ENCODE assay signal across 17 mouse cellular contexts in the genomic region with DNA sequence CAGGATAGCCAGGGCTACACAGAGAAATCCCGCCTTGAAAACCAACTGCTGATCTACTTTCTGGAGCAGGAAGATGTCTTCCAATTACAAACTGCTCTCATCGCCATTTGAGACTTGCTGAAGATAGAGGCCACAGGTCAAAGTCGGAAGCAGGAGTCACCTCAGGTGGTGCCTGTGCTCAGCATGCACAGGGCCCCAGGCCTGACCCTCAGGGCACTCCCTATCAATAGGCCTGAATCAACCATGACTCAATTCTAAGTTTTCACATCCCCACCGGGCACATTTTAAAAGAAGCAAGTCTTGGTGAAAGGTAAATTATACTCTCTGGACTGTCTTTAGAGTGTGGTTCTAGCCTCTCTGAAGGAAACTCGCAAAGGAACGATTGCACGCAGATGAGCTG. TPM values are rescaled to one million over a fixed set of nuclear protein-coding genes. Genes with fewer than 3 reads are reported as not detected.
DNase-seq lines count a peak whose midpoint lies in the region; ATAC-seq and TF ChIP-seq lines count a peak whose summit lies in the region.
"Had no signal": no experiment of that assay in that cellular context is flagged by ENCODE, and none has a peak within 500 bp of the region (broad histone marks: within the 10 kb centered on the region; RNA-seq: fewer than 3 reads in every experiment).

No protein-coding gene starts in this region.

- no peaks in the 10 kb centered on the region for H3K36me3 ChIP-seq in kidney, adult 2 months (ENCODE audit: control insufficient read depth, insufficient read depth, low read length)
- H3K36me3 ChIP-seq in midbrain, embryonic 12.5 days = no peaks in the 10 kb centered on the region
- H3K36me3 ChIP-seq in midbrain, embryonic 13.5 days = no peaks in the 10 kb centered on the region
- 0 out of 2 replicates have a peak, but pooled peaks cover 8% of the 10 kb centered on the region for H3K36me3 ChIP-seq in liver, embryonic 11.5 days (ENCODE audit: control insufficient read depth, insufficient read depth, low read length)
- H3K36me3 ChIP-seq in stomach, postnatal 0 days (ENCODE audit: control insufficient read depth, insufficient read depth, low read length) = no peaks in the 10 kb centered on the region
- H3K36me3 ChIP-seq: forebrain, embryonic 15.5 days had no signal

- 58% methylated on average over 7 of the region's 7 CpGs for WGBS in kidney, adult 2 months
- WGBS in midbrain, embryonic 12.5 days = 74% methylated on average over 7 of the region's 7 CpGs
- WGBS in midbrain, embryonic 13.5 days = 75% methylated on average over 7 of the region's 7 CpGs
- 86% methylated on average over 7 of the region's 7 CpGs for WGBS in liver, embryonic 11.5 days
- WGBS in stomach, postnatal 0 days = 65% methylated on average over 7 of the region's 7 CpGs

- H3K4me2 ChIP-seq in midbrain, embryonic 12.5 days (replicated peaks) = 0 out of 2 replicates have a peak overlapping the region, but pooled peaks have one; percentile 1
- H3K4me2 ChIP-seq in midbrain, embryonic 13.5 days (replicated peaks) = no peak overlapping the region
- H3K4me2 ChIP-seq in liver, embryonic 11.5 days = peak overlapping the region; percentile 21
- H3K4me2 ChIP-seq in stomach, postnatal 0 days (replicated peaks; ENCODE audit: low read depth) = no peak overlapping the region
- H3K4me2 ChIP-seq: forebrain, embryonic 15.5 days had no signal

- H3K4me1 ChIP-seq in kidney, adult 2 months (ENCODE audit: control insufficient read depth, insufficient read depth, low read length) = peaks cover 59% of the 10 kb centered on the region
- H3K4me1 ChIP-seq in midbrain, embryonic 12.5 days = peaks cover 64% of the 10 kb centered on the region
- H3K4me1 ChIP-seq in midbrain, embryonic 13.5 days (replicated peaks) = peaks cover 69% of the 10 kb centered on the region
- peaks cover 49% of the 10 kb centered on the region for H3K4me1 ChIP-seq in liver, embryonic 11.5 days (replicated peaks; ENCODE audit: control insufficient read depth, insufficient read depth, low read length)
- peaks cover 17% of the 10 kb centered on the region for H3K4me1 ChIP-seq in stomach, postnatal 0 days (replicated peaks; ENCODE audit: control insufficient read depth, insufficient read depth)

- H3K9ac ChIP-seq in midbrain, embryonic 12.5 days (replicated peaks) = no peak overlapping the region
- no peak overlapping the region for H3K9ac ChIP-seq in midbrain, embryonic 13.5 days (replicated peaks)
- peak overlapping the region; percentile 9; the same call in 1 of the 2 replicates for H3K9ac ChIP-seq in liver, embryonic 11.5 days (ENCODE audit: low read depth, low read length)
- H3K9ac ChIP-seq in stomach, postnatal 0 days (ENCODE audit: low read length) = no peak overlapping the region
- H3K9ac ChIP-seq: forebrain, embryonic 15.5 days had no signal

- DNase-seq in kidney, adult 2 months = no peak
- DNase-seq in kidney, postnatal 4 days = no peak
- DNase-seq in liver, embryonic 11.5 days (ENCODE audit: low spot score) = no peak
- DNase-seq in stomach, postnatal 0 days (ENCODE audit: low spot score) = peak; percentile 48
- no peak for DNase-seq in layer of hippocampus, postnatal 36 days
- DNase-seq: adrenal gland, postnatal 14 days; cerebellum, adult 9-11 months; heart, adult 18-20 months; right cerebral cortex, postnatal 4 days; thymus, postnatal 14 days had no signal

- no peaks in the 10 kb centered on the region for H3K9me3 ChIP-seq in midbrain, embryonic 12.5 days
- H3K9me3 ChIP-seq in midbrain, embryonic 13.5 days = no peaks in the 10 kb centered on the region
- H3K9me3 ChIP-seq in liver, embryonic 11.5 days (ENCODE audit: control insufficient read depth, low read length) = no peaks in the 10 kb centered on the region
- H3K9me3 ChIP-seq in stomach, postnatal 0 days (ENCODE audit: control insufficient read depth, low read length) = no peaks in the 10 kb centered on the region
- H3K9me3 ChIP-seq: forebrain, embryonic 15.5 days had no signal

- TF ChIP-seq EP300 in stomach, postnatal 0 days (optimal IDR thresholded peaks at IDR 0.05) = no peak

- H3K27me3 ChIP-seq in kidney, adult 2 months (replicated peaks; ENCODE audit: control insufficient read depth, insufficient read depth, low read length) = no peaks in the 10 kb centered on the region
- no peaks in the 10 kb centered on the region for H3K27me3 ChIP-seq in midbrain, embryonic 12.5 days
- H3K27me3 ChIP-seq in midbrain, embryonic 13.5 days = no peaks in the 10 kb centered on the region
- H3K27me3 ChIP-seq in liver, embryonic 11.5 days (replicated peaks; ENCODE audit: control insufficient read depth, insufficient read depth, low read length) = no peaks in the 10 kb centered on the region
- no peaks in the 10 kb centered on the region for H3K27me3 ChIP-seq in stomach, postnatal 0 days (ENCODE audit: control insufficient read depth, insufficient read depth, low read length)
- H3K27me3 ChIP-seq: forebrain, embryonic 15.5 days had no signal

- H3K4me3 ChIP-seq in kidney, adult 2 months (ENCODE audit: insufficient read depth, low read depth, low read length) = no peak overlapping the region
- H3K4me3 ChIP-seq in midbrain, embryonic 12.5 days = no peak overlapping the region
- H3K4me3 ChIP-seq in midbrain, embryonic 13.5 days (replicated peaks) = no peak overlapping the region
- no peak overlapping the region for H3K4me3 ChIP-seq in liver, embryonic 11.5 days (ENCODE audit: low read depth, low read length)
- no peak overlapping the region for H3K4me3 ChIP-seq in stomach, postnatal 0 days (ENCODE audit: low read depth, low read length)
- H3K4me3 ChIP-seq: forebrain, embryonic 15.5 days had no signal

- no peak for ATAC-seq in midbrain, embryonic 12.5 days (ENCODE audit: low FRiP score, low read depth)
- ATAC-seq in midbrain, embryonic 13.5 days = no peak
- ATAC-seq in liver, embryonic 11.5 days (replicated peaks; ENCODE audit: low FRiP score) = no peak
- ATAC-seq in stomach, postnatal 0 days (ENCODE audit: low FRiP score, low TSS enrichment) = no peak
- ATAC-seq: forebrain, embryonic 15.5 days; midbrain, embryonic 16.5 days had no signal

- peak overlapping the region; percentile 51; the same call in 1 of the 2 replicates for H3K27ac ChIP-seq in kidney, adult 2 months (ENCODE audit: insufficient read depth, low read depth, low read length)
- H3K27ac ChIP-seq in midbrain, embryonic 12.5 days (replicated peaks) = no peak overlapping the region
- no peak overlapping the region for H3K27ac ChIP-seq in midbrain, embryonic 13.5 days
- no peak overlapping the region for H3K27ac ChIP-seq in liver, embryonic 11.5 days (ENCODE audit: low read depth, low read length)
- H3K27ac ChIP-seq in stomach, postnatal 0 days (replicated peaks) = peak overlapping the region; percentile 46; the same call in 1 of the 2 replicates
- H3K27ac ChIP-seq: forebrain, embryonic 15.5 days; macrophage had no signal

- TF ChIP-seq POLR2A in kidney, adult 2 months (IDR thresholded peaks at IDR 0.05; ENCODE audit: low read depth, low read length) = no peak

- TF ChIP-seq CTCF in kidney, adult 2 months (conservative IDR thresholded peaks at IDR 0.05; ENCODE audit: insufficient read depth, insufficient read length, low read depth, low read length) = no peak
- TF ChIP-seq CTCF in stomach, postnatal 0 days (IDR thresholded peaks at IDR 0.05; ENCODE audit: low read depth) = no peak

RNA-seq across cellular contexts. Expression of gene Szrd1, which starts 3.4 kb away (rescaled TPM):
- 59.3 and 60.3 TPM in 2 replicates for polyA plus RNA-seq in kidney, adult 2 months (2012; rRNA removed)
- polyA plus RNA-seq in midbrain, embryonic 12.5 days (2016; fragmentation: Nextera tagmentation; extraction: Ambion mirVana) = 28.5 and 33.9 TPM in 2 replicates
- polyA plus RNA-seq in midbrain, embryonic 13.5 days (2015; fragmentation: Nextera tagmentation; extraction: Ambion mirVana) = 26.0 and 30.7 TPM in 2 replicates
- 24.7 and 26.2 TPM in 2 replicates for polyA plus RNA-seq in liver, embryonic 11.5 days (2014; fragmentation: Nextera tagmentation; extraction: Ambion mirVana)
- 28.6 and 29.6 TPM in 2 replicates for polyA plus RNA-seq in stomach, postnatal 0 days (2015; fragmentation: Nextera tagmentation; extraction: Ambion mirVana)
- 10 to 100 TPM; 47.4 to 62.3 TPM for total RNA-seq in layer of hippocampus, postnatal 36 days (2021)

RNA-seq across cellular contexts. Expression of gene Fbxo42, which starts 11.6 kb away (rescaled TPM):
- 11.7 and 13.0 TPM in 2 replicates for polyA plus RNA-seq in kidney, adult 2 months (2012; rRNA removed)
- 26.6 and 27.0 TPM in 2 replicates for polyA plus RNA-seq in midbrain, embryonic 12.5 days (2016; fragmentation: Nextera tagmentation; extraction: Ambion mirVana)
- 22.9 and 26.3 TPM in 2 replicates for polyA plus RNA-seq in midbrain, embryonic 13.5 days (2015; fragmentation: Nextera tagmentation; extraction: Ambion mirVana)
- polyA plus RNA-seq in liver, embryonic 11.5 days (2014; fragmentation: Nextera tagmentation; extraction: Ambion mirVana) = 26.0 and 28.7 TPM in 2 replicates
- polyA plus RNA-seq in stomach, postnatal 0 days (2015; fragmentation: Nextera tagmentation; extraction: Ambion mirVana) = 9.8 and 11.5 TPM in 2 replicates
- 10 to 100 TPM; 23.7 to 24.5 TPM for total RNA-seq in layer of hippocampus, postnatal 36 days (2021)

RNA-seq across cellular contexts. Expression of gene Spata21, which starts 48.0 kb away (rescaled TPM):
- polyA plus RNA-seq in kidney, adult 2 months (2012; rRNA removed) = 0.03 and 0.26 TPM in 2 replicates
- polyA plus RNA-seq in midbrain, embryonic 12.5 days (2016; fragmentation: Nextera tagmentation; extraction: Ambion mirVana) = 0.31 TPM in 1 of 2 replicates, not detected in the other
- polyA plus RNA-seq in midbrain, embryonic 13.5 days (2015; fragmentation: Nextera tagmentation; extraction: Ambion mirVana) = 0.22 TPM in 1 of 2 replicates, not detected in the other
- polyA plus RNA-seq in liver, embryonic 11.5 days (2014; fragmentation: Nextera tagmentation; extraction: Ambion mirVana) = 0.19 TPM in 1 of 2 replicates, not detected in the other
- polyA plus RNA-seq in stomach, postnatal 0 days (2015; fragmentation: Nextera tagmentation; extraction: Ambion mirVana) = 0.05 and 0.11 TPM in 2 replicates
- not detected for total RNA-seq in layer of hippocampus, postnatal 36 days (2021)
- total RNA-seq: adrenal gland, postnatal 14 days; heart, adult 18-20 months; heart, postnatal 25 days had no signal
- polyA plus RNA-seq: macrophage; neural tube, embryonic 11.5 days had no signal

RNA-seq across cellular contexts. Expression of gene Necap2, which starts 58.0 kb away (rescaled TPM):
- 60.3 and 64.9 TPM in 2 replicates for polyA plus RNA-seq in kidney, adult 2 months (2012; rRNA removed)
- polyA plus RNA-seq in midbrain, embryonic 12.5 days (2016; fragmentation: Nextera tagmentation; extraction: Ambion mirVana) = 54.7 and 56.8 TPM in 2 replicates
- 47.2 and 52.3 TPM in 2 replicates for polyA plus RNA-seq in midbrain, embryonic 13.5 days (2015; fragmentation: Nextera tagmentation; extraction: Ambion mirVana)
- 178 and 180 TPM in 2 replicates for polyA plus RNA-seq in liver, embryonic 11.5 days (2014; fragmentation: Nextera tagmentation; extraction: Ambion mirVana)
- polyA plus RNA-seq in stomach, postnatal 0 days (2015; fragmentation: Nextera tagmentation; extraction: Ambion mirVana) = 77.7 and 81.1 TPM in 2 replicates
- 10 to 100 TPM; 38.5 to 40.5 TPM for total RNA-seq in layer of hippocampus, postnatal 36 days (2021)

Comparison
In these comparisons a context has a peak if more than half of its experiments do, and no peak if none do; other contexts are left out.
1. H3K4me2 ChIP-seq: peak in midbrain, embryonic 12.5 days (single experiment) and liver, embryonic 11.5 days (single experiment); none in midbrain, embryonic 13.5 days (single experiment) and stomach, postnatal 0 days (single experiment).
2. H3K27ac ChIP-seq: peak in kidney, adult 2 months (single experiment) and stomach, postnatal 0 days (single experiment); none in midbrain, embryonic 12.5 days (single experiment), midbrain, embryonic 13.5 days (single experiment) and liver, embryonic 11.5 days (single experiment).